Mouse (Mus musculus): ENCODE data around the gene Emc8. TPM values are rescaled to one million over a fixed set of nuclear protein-coding genes. Genes with fewer than 3 reads are reported as not detected.

The Emc8 gene
- total RNA-seq, 2 experiments from 2014 or later: 113 to 117 TPM

Other genes with a start within 250 kb of the Emc8 start
- gene Gins2, start 79.3 kb downstream of the Emc8 start, total RNA-seq (2021): 10 to 100 TPM; 18.6 to 19.0 TPM
- gene 1190005I06Rik, start 20.9 kb downstream of the Emc8 start, total RNA-seq (2021): 10 to 100 TPM; 28.3 to 32.8 TPM
- gene Gm27021, start 494 bp downstream of the Emc8 start, total RNA-seq (2021): not detected
- 1,000 to 10,000 TPM; 2,747 to 2,903 TPM for gene Cox4i1, start 351 bp downstream of the Emc8 start, total RNA-seq (2021)
- gene Irf8, start 67.8 kb upstream of the Emc8 start, total RNA-seq (2021): 10 to 100 TPM; 18.9 to 21.8 TPM